Mouse (Mus musculus): Measurements from ENCODE around the gene Nav3.

- TF ChIP-seq SMC3 (IDR thresholded peaks at IDR 0.05; ENCODE audit: low read depth, low read length) (no peak), POLR2A (IDR thresholded peaks at IDR 0.05; ENCODE audit: control insufficient read depth in 1 of 2, insufficient read depth in 1 of 2, low read depth in 1 of 2, low read length in 2 of 2, poor library complexity in 1 of 2) (no peak), CTCF (IDR thresholded peaks at IDR 0.05 in 2 of 3, conservative IDR thresholded peaks at IDR 0.05 in 1 of 3; ENCODE audit: control insufficient read depth in 1 of 3, insufficient read depth in 1 of 3, low read depth in 2 of 3, low read length in 3 of 3, poor library complexity in 1 of 3, severe bottlenecking in 1 of 3) (no peak), RCOR1 (IDR thresholded peaks at IDR 0.05; ENCODE audit: low read depth, low read length) (no peak), CHD2 (IDR thresholded peaks at IDR 0.05; ENCODE audit: low read length) (no peak), KAT2A (conservative IDR thresholded peaks at IDR 0.05; ENCODE audit: low read depth, low read length) (no peak), EP300 (IDR thresholded peaks at IDR 0.05; ENCODE audit: low read depth in 1 of 2, low read length in 2 of 2) (no peak), ZC3H11A (IDR thresholded peaks at IDR 0.05; ENCODE audit: low read depth, low read length) (no peak), MEF2A (IDR thresholded peaks at IDR 0.05; ENCODE audit: extremely low read depth, insufficient replicate concordance, low read depth, low read length, poor library complexity, severe bottlenecking) (no peak), NELFE (IDR thresholded peaks at IDR 0.05; ENCODE audit: low read depth, low read length) (no peak), MYC (IDR thresholded peaks at IDR 0.05; ENCODE audit: low read depth, low read length) (no peak)
Measured at GRCm38 (mm10) chr10:109793491-109793890, 662.5 kb downstream of the Nav3 start.

Data from MEL (cell line).